Mouse (Mus musculus): ENCODE data around the gene Zdhhc19.

DNA sequence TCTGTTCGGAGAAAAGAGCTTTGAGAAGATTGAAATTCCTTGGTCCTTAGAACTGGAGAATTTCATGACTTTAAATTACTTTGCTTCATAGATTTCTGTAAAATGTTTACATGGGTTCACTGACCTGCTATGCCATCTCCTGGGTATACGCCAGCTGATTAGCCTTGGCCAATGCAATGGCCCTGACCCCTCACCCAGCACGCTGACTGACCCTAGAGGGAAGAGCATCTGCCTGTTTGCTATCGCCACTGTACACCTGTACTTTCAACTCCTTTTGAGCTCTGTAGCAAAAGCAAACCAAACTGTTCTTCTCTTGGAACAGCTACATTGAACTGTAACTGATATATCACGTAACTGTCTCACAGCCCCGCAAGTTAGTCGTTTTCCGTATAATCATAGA is 43.0 kb upstream of the Zdhhc19 start:
- no peak for TF ChIP-seq CTCF (IDR thresholded peaks at IDR 0.05)
- no peak for TF ChIP-seq EP300 (IDR thresholded peaks at IDR 0.05)
